Mouse (Mus musculus) MEL (cell line): ENCODE measurements around the gene 4930578C19Rik.

Experiments used
- CHD1 ChIP-seq: IDR thresholded peaks from 2 replicates; pipeline ENCODE4 v1.6.1; 2012; ENCODE audit warnings: low read depth, mild to moderate bottlenecking, inconsistent platforms, low read length, improper control_type of control experiment
- CHD2 ChIP-seq: IDR thresholded peaks from 2 replicates; pipeline ENCODE4 v1.6.1; 2011; ENCODE audit warnings: low read length, improper control_type of control experiment
- CTCF ChIP-seq, 3 experiments: IDR thresholded peaks in 2 of 3; conservative IDR thresholded peaks in 1 of 3; 2 replicates each; pipeline ENCODE4 v1.5.1; 2011 to 2012; ENCODE audit warnings: low read length in 3 of 3, low read depth in 2 of 3, mild to moderate bottlenecking in 2 of 3, improper control_type of control experiment in 1 of 3, inconsistent platforms in 1 of 3, mixed read lengths in 1 of 3, moderate library complexity in 1 of 3; ENCODE audit not compliant: control insufficient read depth in 1 of 3, insufficient read depth in 1 of 3, poor library complexity in 1 of 3, severe bottlenecking in 1 of 3
- E2F4 ChIP-seq: IDR thresholded peaks from 2 replicates; pipeline ENCODE4 v1.6.1; 2011; ENCODE audit warnings: low read depth, low read length, improper control_type of control experiment, borderline replicate concordance
- EP300 ChIP-seq, 2 experiments: IDR thresholded peaks; 2 replicates each; pipeline ENCODE4 v1.6.1; 2011; ENCODE audit warnings: improper control_type of control experiment in 2 of 2, low read length in 2 of 2, low read depth in 1 of 2, mild to moderate bottlenecking in 1 of 2
- ETS1 ChIP-seq: IDR thresholded peaks from 2 replicates; pipeline ENCODE4 v1.6.1; 2012; ENCODE audit warnings: low read depth, mild to moderate bottlenecking, inconsistent platforms, low read length, improper control_type of control experiment, moderate library complexity
- GATA1 ChIP-seq: IDR thresholded peaks from 2 replicates; pipeline ENCODE4 v1.6.1; 2011; ENCODE audit warnings: low read depth, low read length, improper control_type of control experiment
- JUND ChIP-seq: IDR thresholded peaks from 2 replicates; pipeline ENCODE4 v1.6.1; 2011; ENCODE audit warnings: low read depth, mild to moderate bottlenecking, improper control_type of control experiment, low read length
- MAFK ChIP-seq: IDR thresholded peaks from 2 replicates; pipeline ENCODE4 v1.6.1; 2011; ENCODE audit warnings: low read depth, mild to moderate bottlenecking, low read length, improper control_type of control experiment, borderline replicate concordance
- POLR2A ChIP-seq, 2 experiments: IDR thresholded peaks; 2 replicates each; pipeline ENCODE4 v1.6.1; 2011 to 2012; ENCODE audit warnings: low read length in 2 of 2, mild to moderate bottlenecking in 2 of 2, control low read depth in 1 of 2, improper control_type of control experiment in 1 of 2, low read depth in 1 of 2, moderate library complexity in 1 of 2; ENCODE audit not compliant: control insufficient read depth in 1 of 2, insufficient read depth in 1 of 2, poor library complexity in 1 of 2
- RCOR1 ChIP-seq: IDR thresholded peaks from 2 replicates; pipeline ENCODE4 v1.6.1; 2012; ENCODE audit warnings: low read depth, mild to moderate bottlenecking, inconsistent platforms, low read length, improper control_type of control experiment
- USF2 ChIP-seq, 2 experiments: IDR thresholded peaks; 2 replicates each; pipeline ENCODE4 v1.6.1; 2011 to 2012; ENCODE audit warnings: improper control_type of control experiment in 2 of 2, low read length in 2 of 2, borderline replicate concordance in 1 of 2, inconsistent platforms in 1 of 2, low read depth in 1 of 2, mild to moderate bottlenecking in 1 of 2; ENCODE audit not compliant: insufficient read depth in 1 of 2
- ZC3H11A ChIP-seq: IDR thresholded peaks from 2 replicates; pipeline ENCODE4 v1.6.1; 2012; ENCODE audit warnings: low read depth, mild to moderate bottlenecking, inconsistent platforms, low read length, improper control_type of control experiment

GRCm38 (mm10) chrX:18420161-18420784 is 40.9 kb downstream of the 4930578C19Rik start:
- TF ChIP-seq CTCF (IDR thresholded peaks at IDR 0.05 in 2 of 3, conservative IDR thresholded peaks at IDR 0.05 in 1 of 3; ENCODE audit: control insufficient read depth in 1 of 3, insufficient read depth in 1 of 3, low read depth in 2 of 3, low read length in 3 of 3, poor library complexity in 1 of 3, severe bottlenecking in 1 of 3): no peak
- TF ChIP-seq RCOR1: no peak
- TF ChIP-seq E2F4: no peak
- no peak for TF ChIP-seq POLR2A (IDR thresholded peaks at IDR 0.05; ENCODE audit: control insufficient read depth in 1 of 2, insufficient read depth in 1 of 2, low read depth in 1 of 2, low read length in 2 of 2, poor library complexity in 1 of 2)
- no peak for TF ChIP-seq CHD1
- no peak for TF ChIP-seq ZC3H11A
- no peak for TF ChIP-seq MAFK
- no peak for TF ChIP-seq ETS1
- TF ChIP-seq GATA1: no peak
- no peak for TF ChIP-seq JUND
- no peak for TF ChIP-seq EP300 (IDR thresholded peaks at IDR 0.05; ENCODE audit: low read depth in 1 of 2, low read length in 2 of 2)
- no peak for TF ChIP-seq CHD2
- TF ChIP-seq USF2 (IDR thresholded peaks at IDR 0.05; ENCODE audit: borderline replicate concordance in 1 of 2, insufficient read depth in 1 of 2, low read depth in 1 of 2, low read length in 2 of 2): no peak
